Mouse (Mus musculus) limb, embryonic 13.5 days (tissue): Measurements from ENCODE around the gene Casp8. TPM values are rescaled to one million over a fixed set of nuclear protein-coding genes. Genes with fewer than 3 reads are reported as not detected.
A peak's percentile ranks its signal among the peaks of the same experiment; 100 is the strongest.
"Not testable (repeated sequence)": the region's sequence is repeated elsewhere in the genome, so short reads cannot be mapped to it uniquely, and the experiment has no call there.

ENCODE experiments used
- ATAC-seq: fragments of 200-750 bp; cut with Nextera tagmentation; 2 replicates; pipeline ENCODE4 v1.8.0; 2017; ENCODE audit warnings: low read depth, moderate number of reproducible peaks, moderate TSS enrichment; ENCODE audit not compliant: low FRiP score
- H3K27ac ChIP-seq: fragments of 300-500 bp; sonication (generic); 2 replicates; pipeline ENCODE4 v1.5.1; 2015; ENCODE audit warnings: inconsistent platforms, mild to moderate bottlenecking, moderate library complexity
- H3K27me3 ChIP-seq: fragments of 300-500 bp; sonication (generic); 2 replicates; pipeline ENCODE4 v1.6.1; 2015; ENCODE audit warnings: mild to moderate bottlenecking, inconsistent platforms
- H3K36me3 ChIP-seq: fragments of 300-500 bp; sonication (generic); 2 replicates; pipeline ENCODE4 v1.6.1; 2015; ENCODE audit warnings: inconsistent platforms, mild to moderate bottlenecking, moderate library complexity
- H3K4me1 ChIP-seq: fragments of 300-500 bp; sonication (generic); 2 replicates; pipeline ENCODE4 v1.6.1; 2015; ENCODE audit warnings: inconsistent platforms
- H3K4me2 ChIP-seq: fragments of 300-500 bp; sonication (generic); replicated peaks from 2 replicates; pipeline ENCODE4 v1.6.1; 2015; ENCODE audit warnings: inconsistent platforms, mild to moderate bottlenecking, moderate library complexity
- H3K4me3 ChIP-seq: fragments of 300-500 bp; sonication (generic); 2 replicates; pipeline ENCODE4 v1.5.1; 2015; ENCODE audit warnings: moderate library complexity, mild to moderate bottlenecking, inconsistent platforms
- H3K9ac ChIP-seq: fragments of 300-500 bp; sonication (generic); 2 replicates; pipeline ENCODE4 v1.6.1; 2015; ENCODE audit warnings: mild to moderate bottlenecking, inconsistent platforms
- H3K9me3 ChIP-seq: fragments of 300-500 bp; sonication (generic); 2 replicates; pipeline ENCODE4 v1.6.1; 2016; ENCODE audit warnings: inconsistent platforms
- whole genome bisulfite sequencing: fragments of 180-500 bp; shearing (Covaris S2); methylation state at CpG from one replicate; pipeline ENCODE4 v1.1.7; 2015; 5-methylcytosine and 5-hydroxymethylcytosine counted together
- polyA plus RNA-seq: library from polyadenylated mRNA; unstranded; fragments of >200 nt; fragmentation: Nextera tagmentation; extraction: Ambion mirVana; gene quantifications from 2 replicates; pipeline ENCODE4 v1.2.1, GENCODE M21; 2015

Gene Casp8
- polyA plus RNA-seq, 1 experiment from 2014 or later, result 28.7 TPM

DNA sequence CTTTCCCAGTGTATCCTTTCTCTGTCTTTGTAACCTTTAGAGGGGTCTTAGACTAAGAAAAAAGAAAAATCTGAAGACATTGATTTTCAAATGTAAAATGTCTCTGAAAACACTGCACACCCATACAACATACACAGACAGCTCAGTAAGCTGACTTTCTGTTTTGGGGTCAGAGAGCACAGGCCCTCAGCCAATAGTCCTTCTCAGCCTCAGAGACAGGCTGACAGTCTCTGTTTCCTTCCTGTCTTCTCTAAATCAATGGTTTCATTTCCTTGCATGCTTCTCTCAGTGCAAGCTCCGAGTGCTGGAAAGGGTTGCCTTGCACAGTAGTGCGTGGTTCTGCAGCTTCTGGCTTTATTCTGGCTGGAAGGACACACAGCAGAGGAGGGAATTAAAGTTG lies 21.3 kb upstream of the Casp8 start:
- H3K9me3 ChIP-seq, result no peaks in the 10 kb centered on the region
- H3K4me1 ChIP-seq, result no peaks in the 10 kb centered on the region
- H3K4me2 ChIP-seq, result no peak overlapping the region
- no peak for ATAC-seq
- 64% methylated on average over 2 of the region's 2 CpGs for WGBS
- no peak overlapping the region for H3K9ac ChIP-seq
- no peak overlapping the region for H3K27ac ChIP-seq
- no peak overlapping the region for H3K4me3 ChIP-seq
- H3K27me3 ChIP-seq, result no peaks in the 10 kb centered on the region
- H3K36me3 ChIP-seq, result no peaks in the 10 kb centered on the region

GRCm38 (mm10) chr1:58775361-58775760 lies 19.8 kb upstream of the Casp8 start:
- Histone ChIP-seq H3K4me3 (no peak overlapping the region), H3K9ac (no peak overlapping the region), H3K27ac (no peak overlapping the region), H3K4me2 (no peak overlapping the region), H3K9me3 (no peaks in the 10 kb centered on the region), H3K27me3 (no peaks in the 10 kb centered on the region), H3K36me3 (no peaks in the 10 kb centered on the region), H3K4me1 (no peaks in the 10 kb centered on the region)
- WGBS, result 97% methylated on average over 5 of the region's 5 CpGs
- ATAC-seq, result no peak

- H3K36me3 ChIP-seq, result no peaks in the 10 kb centered on the region
- H3K27me3 ChIP-seq, result no peaks in the 10 kb centered on the region
- ATAC-seq, result no peak
- H3K9me3 ChIP-seq, result no peaks in the 10 kb centered on the region
- no peaks in the 10 kb centered on the region for H3K4me1 ChIP-seq
- no peak overlapping the region for H3K4me3 ChIP-seq
- WGBS, result 91% methylated on average over 1 of the region's 1 CpGs
- H3K4me2 ChIP-seq, result no peak overlapping the region
- H3K9ac ChIP-seq, result no peak overlapping the region
- no peak overlapping the region for H3K27ac ChIP-seq
Measured at GRCm38 (mm10) chr1:58777583-58777982, 17.6 kb upstream of the Casp8 start.

GRCm38 (mm10) chr1:58778226-58778625 lies 16.9 kb upstream of the Casp8 start:
- WGBS, result 28% methylated on average over 1 of the region's 1 CpGs
- no peak for ATAC-seq
- Histone ChIP-seq H3K4me3 (no peak overlapping the region), H3K4me2 (no peak overlapping the region), H3K9me3 (no peaks in the 10 kb centered on the region), H3K4me1 (no peaks in the 10 kb centered on the region), H3K9ac (no peak overlapping the region), H3K27me3 (no peaks in the 10 kb centered on the region), H3K27ac (no peak overlapping the region), H3K36me3 (no peaks in the 10 kb centered on the region)

GRCm38 (mm10) chr1:58786276-58786675 lies 8.9 kb upstream of the Casp8 start:
- no peaks in the 10 kb centered on the region for H3K36me3 ChIP-seq
- no peak overlapping the region for H3K4me3 ChIP-seq
- no peak for ATAC-seq
- no peaks in the 10 kb centered on the region for H3K4me1 ChIP-seq
- H3K27ac ChIP-seq, result no peak overlapping the region
- H3K9me3 ChIP-seq, result no peaks in the 10 kb centered on the region
- H3K27me3 ChIP-seq, result no peaks in the 10 kb centered on the region
- 86% methylated on average over 2 of the region's 2 CpGs for WGBS
- no peak overlapping the region for H3K4me2 ChIP-seq
- no peak overlapping the region for H3K9ac ChIP-seq

- H3K27ac ChIP-seq, result no peak overlapping the region
- H3K36me3 ChIP-seq, result no peaks in the 10 kb centered on the region
- no peak overlapping the region for H3K4me3 ChIP-seq
- H3K9ac ChIP-seq, result no peak overlapping the region
- H3K4me2 ChIP-seq, result no peak overlapping the region
- no peak for ATAC-seq
- no peaks in the 10 kb centered on the region for H3K27me3 ChIP-seq
- no peaks in the 10 kb centered on the region for H3K9me3 ChIP-seq
- 0 out of 2 replicates have a peak, but pooled peaks cover 4% of the 10 kb centered on the region for H3K4me1 ChIP-seq
- WGBS, result 93% methylated on average over 4 of the region's 4 CpGs
Measured at GRCm38 (mm10) chr1:58788410-58788809, 6.8 kb upstream of the Casp8 start.

- Histone ChIP-seq H3K27ac (no peak overlapping the region), H3K4me3 (peak overlapping the region; percentile 63), H3K9ac (no peak overlapping the region), H3K4me2 (peak overlapping the region; percentile 79), H3K9me3 (0 out of 2 replicates have a peak, but pooled peaks cover 5% of the 10 kb centered on the region), H3K27me3 (no peaks in the 10 kb centered on the region), H3K36me3 (peaks cover 8% of the 10 kb centered on the region), H3K4me1 (0 out of 2 replicates have a peak, but pooled peaks cover 7% of the 10 kb centered on the region)
- no peak for ATAC-seq
- WGBS, result 48% methylated on average over 2 of the region's 2 CpGs
Measured at GRCm38 (mm10) chr1:58794705-58795104, 469 bp upstream of the Casp8 start.

DNA sequence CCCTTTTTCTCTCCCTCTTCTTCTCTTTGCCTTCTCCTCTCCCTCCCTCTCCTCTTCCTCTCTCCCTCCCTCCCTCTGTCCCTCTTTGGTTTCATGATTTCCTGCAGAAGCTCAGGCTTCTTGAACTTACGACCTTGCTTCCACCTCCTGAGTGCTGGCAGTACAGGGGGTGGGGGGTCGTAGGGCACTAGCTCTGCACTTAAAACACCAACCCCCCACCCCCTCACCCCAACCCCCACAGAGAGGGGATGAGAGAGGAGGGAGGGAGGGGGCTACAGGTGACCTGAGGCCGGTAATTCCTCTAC lies 837 bp downstream of the Casp8 start:
- Histone ChIP-seq H3K9me3 (0 out of 2 replicates have a peak, but pooled peaks cover 5% of the 10 kb centered on the region), H3K27ac (peak overlapping the region; percentile 73; the same call in 1 of the 2 replicates), H3K4me2 (peak overlapping the region; percentile 79), H3K4me3 (peak overlapping the region; percentile 63), H3K9ac (peak overlapping the region; percentile 77), H3K36me3 (peaks cover 12% of the 10 kb centered on the region), H3K4me1 (0 out of 2 replicates have a peak, but pooled peaks cover 7% of the 10 kb centered on the region), H3K27me3 (no peaks in the 10 kb centered on the region)
- WGBS, result 0% methylated on average over 3 of the region's 3 CpGs
- no peak for ATAC-seq

DNA sequence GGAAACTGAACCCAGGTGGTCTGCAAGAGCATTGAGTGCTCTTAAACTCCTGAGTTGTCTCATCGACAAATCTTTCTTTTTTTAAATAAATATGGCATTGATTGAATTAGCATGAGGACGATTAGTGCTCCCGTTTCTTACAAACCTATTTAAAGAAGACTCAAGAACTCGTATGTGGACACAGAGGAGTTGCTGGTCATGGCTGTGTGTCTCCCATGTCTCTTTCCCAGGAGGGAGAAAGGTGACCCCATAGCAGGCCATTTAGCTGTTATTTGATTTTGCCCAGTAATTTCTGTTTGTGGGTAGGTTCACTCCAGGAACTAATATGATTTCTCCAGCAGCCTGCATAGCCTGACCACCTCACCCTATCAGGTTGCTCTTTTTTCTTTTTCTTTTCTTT lies 1.7 kb downstream of the Casp8 start:
- H3K9ac ChIP-seq, result no peak overlapping the region
- ATAC-seq, result no peak
- H3K4me3 ChIP-seq, result no peak overlapping the region
- H3K27me3 ChIP-seq, result no peaks in the 10 kb centered on the region
- H3K9me3 ChIP-seq, result 0 out of 2 replicates have a peak, but pooled peaks cover 5% of the 10 kb centered on the region
- peaks cover 12% of the 10 kb centered on the region for H3K36me3 ChIP-seq
- peak overlapping the region; percentile 28 for H3K4me2 ChIP-seq
- no peak overlapping the region for H3K27ac ChIP-seq
- WGBS, result 75% methylated on average over 4 of the region's 4 CpGs
- H3K4me1 ChIP-seq, result 0 out of 2 replicates have a peak, but pooled peaks cover 7% of the 10 kb centered on the region

- Histone ChIP-seq H3K36me3 (peaks cover 12% of the 10 kb centered on the region), H3K9me3 (0 out of 2 replicates have a peak, but pooled peaks cover 5% of the 10 kb centered on the region), H3K27ac (no peak overlapping the region), H3K27me3 (no peaks in the 10 kb centered on the region), H3K4me3 (no peak overlapping the region), H3K9ac (no peak overlapping the region), H3K4me2 (0 out of 2 replicates have a peak overlapping the region, but pooled peaks have one; percentile 28), H3K4me1 (peaks cover 5% of the 10 kb centered on the region; the same call in 1 of the 2 replicates)
- 78% methylated on average over 2 of the region's 2 CpGs for WGBS
- ATAC-seq, result no peak
Measured at GRCm38 (mm10) chr1:58797370-58797769, 2.2 kb downstream of the Casp8 start.

DNA sequence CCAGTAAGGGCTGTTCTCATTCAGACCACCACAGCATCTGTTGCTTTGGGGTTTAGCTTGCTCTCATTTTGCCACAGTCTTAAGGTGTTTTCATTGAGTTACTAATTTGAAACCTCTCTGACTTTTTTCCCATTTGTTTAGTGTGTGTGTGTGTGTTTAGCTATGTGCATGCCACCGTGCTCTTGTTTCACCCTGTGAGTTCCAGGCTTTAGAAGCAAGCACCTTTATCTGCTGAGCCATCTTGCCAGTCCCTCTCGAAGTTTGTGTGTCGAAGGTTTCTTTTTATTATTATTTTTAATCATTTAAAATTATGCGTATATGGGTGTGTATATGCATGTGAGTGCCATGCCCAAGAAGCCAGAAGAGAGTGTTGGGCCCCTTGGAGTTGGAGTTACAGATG lies 3.7 kb downstream of the Casp8 start:
- ATAC-seq, result no peak
- 90% methylated on average over 4 of the region's 4 CpGs for WGBS

DNA sequence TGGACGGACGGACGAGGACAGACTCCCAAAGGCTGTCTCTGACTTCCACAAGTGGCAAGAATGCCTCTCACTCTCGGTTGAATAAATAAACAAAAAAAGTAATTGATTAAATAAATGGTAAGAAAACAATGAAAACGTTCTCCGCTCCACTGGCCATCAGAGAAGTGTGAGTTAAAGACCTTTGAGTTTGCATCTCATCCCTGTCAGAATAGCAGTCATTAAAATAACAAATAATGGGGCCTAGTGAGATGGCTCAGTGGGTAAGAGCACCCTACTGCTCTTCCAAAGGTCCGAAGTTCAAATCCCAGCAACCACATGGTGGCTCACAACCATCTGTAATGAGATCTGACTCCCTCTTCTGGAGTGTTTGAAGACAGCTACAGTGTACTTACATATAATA lies 5.5 kb downstream of the Casp8 start:
- 88% methylated on average over 7 of the region's 7 CpGs for WGBS
- not testable (repeated sequence) for H3K4me3 ChIP-seq, H3K27me3 ChIP-seq, ATAC-seq, H3K9ac ChIP-seq, H3K9me3 ChIP-seq, H3K4me2 ChIP-seq, H3K27ac ChIP-seq
- peaks cover 12% of the 10 kb centered on the region for H3K36me3 ChIP-seq
- peaks cover 15% of the 10 kb centered on the region for H3K4me1 ChIP-seq

More for the DNA sequence above, 3.7 kb downstream of the Casp8 start:
- H3K9me3 ChIP-seq, result 0 out of 2 replicates have a peak, but pooled peaks cover 5% of the 10 kb centered on the region
- no peak overlapping the region for H3K4me2 ChIP-seq
- peaks cover 15% of the 10 kb centered on the region for H3K4me1 ChIP-seq
- H3K27ac ChIP-seq, result no peak overlapping the region
- peaks cover 12% of the 10 kb centered on the region for H3K36me3 ChIP-seq
- no peaks in the 10 kb centered on the region for H3K27me3 ChIP-seq
- no peak overlapping the region for H3K4me3 ChIP-seq
- no peak overlapping the region for H3K9ac ChIP-seq

DNA sequence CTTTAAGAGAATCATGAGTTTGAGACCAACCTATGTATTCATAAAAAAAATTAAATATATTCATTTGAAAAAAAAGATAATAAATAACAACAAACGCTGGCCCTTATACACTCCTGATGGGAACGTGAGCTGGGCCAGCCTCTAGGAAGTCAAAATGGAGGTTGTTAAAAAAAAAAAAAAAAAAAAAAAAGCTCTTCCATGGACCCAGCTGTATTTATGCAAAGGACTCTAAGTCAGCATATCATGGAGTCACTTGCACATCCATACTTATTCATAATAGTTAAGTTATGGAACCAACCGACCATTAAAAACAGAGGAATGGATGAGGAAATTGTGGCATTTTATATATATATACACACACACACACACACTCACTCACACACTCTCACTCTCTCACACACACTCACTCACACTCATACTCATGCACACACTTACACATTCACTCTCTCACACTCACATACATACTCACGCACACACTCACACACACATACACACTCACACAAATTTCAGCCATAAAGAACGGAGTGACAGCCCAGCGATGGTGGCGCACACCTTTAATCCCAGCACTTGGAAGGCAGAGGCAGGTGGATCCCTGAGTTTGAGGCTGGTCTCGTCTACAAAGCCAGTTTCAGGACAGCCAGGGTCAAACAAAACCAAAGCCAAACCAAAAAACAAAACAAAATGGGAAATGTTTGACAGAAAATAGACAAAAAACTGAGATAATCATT lies 6.5 kb downstream of the Casp8 start:
- no peak overlapping the region for H3K27ac ChIP-seq
- H3K9ac ChIP-seq, result no peak overlapping the region
- no peaks in the 10 kb centered on the region for H3K27me3 ChIP-seq
- H3K4me2 ChIP-seq, result no peak overlapping the region
- peaks cover 12% of the 10 kb centered on the region for H3K36me3 ChIP-seq
- H3K4me1 ChIP-seq, result peaks cover 12% of the 10 kb centered on the region
- 92% methylated on average over 8 of the region's 8 CpGs for WGBS
- H3K9me3 ChIP-seq, result 0 out of 2 replicates have a peak, but pooled peaks cover 5% of the 10 kb centered on the region
- no peak overlapping the region for H3K4me3 ChIP-seq
- ATAC-seq, result no peak
